Mouse (Mus musculus) cerebellum, adult 8-10 months (tissue): ENCODE results near the gene Rora.

Experiments
- DNase-seq: peaks from one replicate; pipeline ENCODE4 v3.0.0; 2022

Gene Rora

DNA sequence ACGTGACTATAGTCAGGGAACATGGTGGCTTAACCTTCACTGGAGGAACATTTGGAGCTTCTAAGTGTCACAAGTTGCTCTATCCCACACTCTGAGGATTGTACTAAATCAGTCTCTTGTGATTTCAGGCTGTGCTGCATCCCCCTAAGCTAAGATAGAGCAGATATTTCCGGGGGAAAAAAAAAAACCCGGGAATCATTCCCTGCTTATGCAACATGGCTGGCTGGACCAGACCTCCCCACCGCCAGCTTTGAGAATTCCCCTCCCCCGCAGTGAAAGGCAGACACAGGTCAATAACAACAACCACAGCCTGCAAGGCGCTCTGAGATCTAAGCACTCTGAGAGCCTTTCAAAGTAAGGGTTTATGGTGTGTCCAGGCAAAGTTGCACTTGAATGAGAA, 244.7 kb downstream of the Rora start:
- no peak for DNase-seq

DNA sequence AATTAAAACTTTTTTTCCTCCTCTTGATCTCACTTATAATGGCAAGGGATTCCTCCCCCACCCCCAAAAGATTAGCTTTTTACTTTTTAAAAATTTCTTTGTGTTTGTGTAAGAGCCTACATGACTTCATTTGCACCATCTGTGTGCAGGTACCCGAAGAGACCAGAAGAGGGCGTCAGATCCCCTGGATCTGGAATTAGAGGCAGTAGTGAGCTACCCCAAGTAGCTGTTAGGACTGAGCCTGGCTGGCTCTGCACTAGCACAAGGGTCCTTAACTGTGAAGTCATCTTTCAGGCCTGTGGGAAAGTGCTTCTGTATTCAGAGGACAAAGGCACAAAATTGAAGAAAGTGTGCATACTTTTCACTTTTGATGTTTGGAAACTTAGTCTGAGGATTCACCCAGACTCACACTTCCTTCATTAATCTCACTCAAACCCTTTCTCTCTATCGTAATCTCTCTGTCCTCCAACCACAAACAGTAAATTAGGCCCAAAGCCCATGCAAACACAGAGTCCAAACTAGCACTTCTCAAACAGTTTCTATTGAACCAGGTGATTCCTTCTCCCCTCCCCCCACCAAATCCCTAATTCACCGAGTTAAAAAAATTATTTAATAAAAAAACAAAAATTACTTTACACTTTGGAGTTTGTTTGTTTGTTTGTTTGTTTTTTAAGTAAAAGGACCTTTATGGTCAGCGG, 246.1 kb downstream of the Rora start:
- no peak for DNase-seq

DNA sequence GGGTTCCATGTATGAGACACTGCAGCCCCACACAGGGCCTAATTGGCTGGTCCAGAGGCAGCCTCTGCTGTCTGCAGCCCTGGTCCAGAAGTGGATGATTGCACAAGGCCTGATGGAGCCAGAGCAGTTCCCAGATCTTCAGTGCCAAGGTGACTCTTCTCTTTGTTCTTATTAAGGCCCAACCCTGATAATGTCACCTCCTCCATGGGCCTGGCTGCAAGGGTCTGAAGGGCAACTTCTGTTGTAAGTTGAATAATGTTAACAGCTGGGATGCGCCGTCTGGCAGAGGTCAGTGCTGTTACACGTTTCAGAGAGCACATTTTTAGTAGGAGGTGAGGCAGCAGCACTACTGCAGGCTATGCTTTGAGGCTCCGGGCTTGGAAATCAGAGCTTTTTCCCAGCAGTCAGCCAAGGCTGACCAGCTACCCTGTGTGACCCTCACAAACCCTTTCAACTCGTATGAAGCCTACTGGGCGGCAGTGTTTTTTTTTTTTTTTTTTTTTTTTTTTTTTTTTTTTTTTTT, 252.8 kb downstream of the Rora start:
- no peak for DNase-seq

DNA sequence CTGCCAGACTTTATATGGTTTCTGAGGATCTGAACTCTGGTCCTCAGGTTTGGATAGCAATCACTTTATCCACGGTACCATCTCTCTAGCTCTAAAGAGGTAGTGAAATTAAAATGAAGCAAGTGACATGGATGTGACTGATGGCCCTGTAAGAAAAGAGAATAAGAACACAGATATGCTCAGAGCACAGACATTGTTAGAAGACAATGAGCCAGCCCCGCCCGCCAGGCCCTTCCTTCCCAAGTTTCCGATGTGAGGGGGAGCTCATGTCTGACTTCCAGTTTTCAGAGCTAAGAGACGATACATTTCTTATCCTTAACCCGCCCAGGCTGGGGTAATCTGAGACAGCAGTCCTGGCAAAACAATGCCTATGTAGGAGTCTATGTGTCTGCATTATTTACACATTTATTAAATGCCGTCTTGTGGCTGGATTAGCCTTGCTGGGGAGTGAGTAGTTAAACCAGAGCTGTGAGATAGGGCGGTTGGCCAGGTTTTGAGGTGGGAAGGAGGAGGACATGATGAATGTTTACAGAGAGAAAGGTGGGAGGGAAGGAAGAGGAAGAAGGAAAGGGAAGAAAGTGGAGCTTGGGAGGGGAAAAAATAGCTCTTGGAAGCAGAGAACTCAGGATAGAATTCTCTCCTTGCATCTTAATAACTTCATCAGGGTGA, 259.0 kb downstream of the Rora start:
- DNase-seq: no peak

DNA sequence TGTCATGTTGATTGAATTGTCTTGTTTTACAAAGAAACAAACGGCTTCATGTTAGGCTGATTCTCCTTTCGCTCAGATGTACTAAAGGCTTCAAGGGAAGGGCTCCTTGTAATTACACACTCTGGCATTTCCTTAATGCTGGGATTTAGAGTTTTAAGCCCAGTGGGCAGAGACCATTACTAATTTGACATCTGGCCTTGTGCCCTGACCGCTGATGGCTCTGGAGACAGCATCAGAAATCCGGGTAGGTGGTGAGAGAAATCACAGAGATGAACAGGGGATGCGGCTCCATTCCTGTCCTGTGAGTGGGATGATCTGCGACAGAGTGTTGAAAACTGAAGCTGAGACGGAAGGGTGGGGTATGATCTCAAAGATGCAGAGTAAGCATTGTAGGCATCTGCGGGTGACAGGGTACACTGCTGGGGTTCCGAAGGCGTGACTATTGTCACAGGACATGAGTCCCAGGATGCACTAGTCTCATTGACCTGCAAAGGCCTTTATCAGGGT, 259.7 kb downstream of the Rora start:
- no peak for DNase-seq

DNA sequence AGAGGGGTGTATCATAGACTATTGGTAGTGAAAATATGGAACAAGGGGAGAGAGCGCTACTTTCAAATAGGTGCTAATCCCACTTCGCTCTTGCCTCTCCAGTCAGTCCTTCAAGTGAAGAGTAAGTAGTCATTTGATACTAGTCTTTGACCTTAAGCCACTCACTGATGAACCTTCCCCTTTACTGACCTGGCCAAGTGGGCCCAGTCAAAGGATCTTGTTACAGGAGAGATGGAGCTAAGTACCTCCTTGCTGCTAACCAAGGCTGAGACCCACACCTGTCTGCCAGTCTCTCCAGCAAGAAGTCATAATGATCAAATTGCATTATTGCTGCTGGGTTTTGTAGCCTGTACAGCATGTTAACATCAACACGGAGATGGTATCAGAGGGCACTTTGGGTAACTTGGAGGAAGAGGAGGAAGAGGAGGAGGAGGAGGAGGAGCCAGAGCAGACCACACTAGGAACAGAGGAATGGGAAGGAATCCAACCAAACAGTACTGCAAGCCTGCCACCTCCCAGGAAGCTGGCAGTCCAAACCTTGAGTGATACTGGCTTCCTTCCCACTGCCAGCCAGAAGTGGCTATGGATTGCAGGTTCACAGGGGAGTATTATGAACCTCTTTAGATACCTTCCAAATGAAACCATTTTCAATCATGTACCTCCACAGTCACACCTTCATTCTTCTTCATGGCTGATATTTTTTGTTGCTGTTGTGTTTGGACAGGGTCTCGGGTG, 261.1 kb downstream of the Rora start:
- no peak for DNase-seq

DNA sequence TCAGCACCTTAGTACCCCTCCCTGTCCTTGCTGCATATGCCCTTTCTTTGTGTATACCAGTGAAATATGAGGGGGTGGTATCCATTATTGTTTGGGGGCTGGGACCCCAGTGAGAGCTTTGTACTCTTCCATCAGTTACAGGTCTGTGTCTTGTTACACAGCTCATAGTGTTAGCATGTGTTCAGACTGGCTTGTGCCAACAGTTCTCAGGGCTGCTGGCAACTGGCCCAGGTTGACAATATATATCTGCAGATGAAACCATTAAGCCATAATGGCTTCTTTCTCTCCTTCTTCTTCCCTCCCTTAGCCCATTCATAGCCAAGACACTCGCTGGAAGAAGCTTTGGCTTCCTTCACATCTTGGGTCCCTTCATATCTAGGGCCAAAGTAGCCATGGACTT, 263.2 kb downstream of the Rora start:
- peak; percentile 57 for DNase-seq

DNA sequence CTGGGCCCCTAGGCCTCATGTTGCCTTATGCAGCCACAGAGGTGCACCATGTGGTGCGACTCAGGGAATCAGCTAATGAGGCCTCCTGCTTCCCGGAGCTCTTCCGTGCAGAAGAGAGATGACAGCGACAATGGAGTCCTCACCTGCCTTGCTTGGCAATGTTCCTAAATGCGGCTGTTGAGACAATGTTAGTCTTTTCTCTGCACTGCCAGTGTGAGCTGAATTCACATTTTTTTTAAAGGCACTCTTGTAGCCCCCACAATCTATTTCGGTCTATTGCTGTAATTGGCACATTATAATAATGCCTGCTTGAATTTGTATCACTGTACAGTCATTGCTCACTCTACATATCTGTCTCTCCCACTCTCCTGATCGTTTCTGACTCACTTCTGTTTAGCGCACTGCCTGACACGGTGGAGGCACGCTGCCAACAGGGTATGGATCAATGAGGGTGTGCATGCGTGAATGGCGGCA, 269.6 kb downstream of the Rora start:
- no peak for DNase-seq

DNA sequence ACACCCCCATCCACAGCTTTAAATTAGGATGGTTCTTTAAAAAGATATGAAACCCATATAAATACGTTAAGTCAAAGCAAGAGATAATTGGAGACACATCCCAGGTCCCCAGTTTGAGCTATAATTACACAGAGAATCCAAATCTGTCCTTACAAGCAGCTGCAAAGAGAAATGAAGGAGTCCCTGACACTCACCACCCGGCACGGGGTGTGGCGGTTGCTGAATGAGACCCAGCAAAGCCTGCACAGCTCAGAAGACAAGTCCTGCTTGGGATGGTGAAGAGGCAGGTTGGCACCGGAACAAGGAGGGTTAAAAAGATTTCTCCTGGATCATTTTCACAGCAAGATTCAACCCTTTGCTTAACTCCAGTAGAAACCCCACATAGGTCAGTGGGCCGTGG, 272.8 kb downstream of the Rora start:
- no peak for DNase-seq

DNA sequence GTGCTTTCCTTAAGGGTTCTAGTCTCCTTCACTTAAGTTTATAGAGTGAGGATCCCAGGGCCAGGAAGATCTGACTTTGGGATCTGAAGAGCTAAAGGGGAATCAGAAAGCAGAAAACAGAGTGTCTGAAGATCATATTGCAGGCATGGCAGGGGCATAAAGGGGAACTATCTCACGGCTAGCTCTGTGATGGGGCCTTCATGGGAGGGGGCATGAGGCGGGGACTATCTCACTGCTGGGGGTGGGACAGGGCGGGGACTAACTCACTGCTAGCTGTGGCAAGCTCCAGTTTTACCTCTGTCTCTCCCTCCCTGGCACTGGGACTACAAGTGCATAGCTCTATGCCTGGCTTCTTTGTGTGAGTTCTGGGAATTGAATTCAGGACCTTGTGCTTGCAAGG, 279.6 kb downstream of the Rora start:
- no peak for DNase-seq

DNA sequence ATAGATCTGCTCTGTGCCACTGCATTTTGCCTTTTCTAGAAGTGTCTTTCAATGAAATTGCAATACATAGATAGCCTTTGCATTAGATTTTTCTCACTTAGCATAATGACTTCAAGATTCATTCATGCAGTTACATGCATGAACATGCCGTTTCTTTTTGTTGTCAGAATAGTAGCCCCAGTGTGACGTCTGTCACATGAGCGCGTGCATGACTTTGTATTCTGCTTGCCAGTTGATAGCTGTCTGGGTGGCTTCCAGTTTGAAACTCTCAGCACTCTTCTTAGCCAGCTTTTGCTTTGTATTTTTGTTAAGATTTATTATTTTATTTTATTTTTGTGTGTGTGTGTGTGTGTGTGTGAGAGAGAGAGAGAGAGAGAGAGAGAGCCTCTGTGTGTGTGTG, 280.7 kb downstream of the Rora start:
- DNase-seq: no peak

DNA sequence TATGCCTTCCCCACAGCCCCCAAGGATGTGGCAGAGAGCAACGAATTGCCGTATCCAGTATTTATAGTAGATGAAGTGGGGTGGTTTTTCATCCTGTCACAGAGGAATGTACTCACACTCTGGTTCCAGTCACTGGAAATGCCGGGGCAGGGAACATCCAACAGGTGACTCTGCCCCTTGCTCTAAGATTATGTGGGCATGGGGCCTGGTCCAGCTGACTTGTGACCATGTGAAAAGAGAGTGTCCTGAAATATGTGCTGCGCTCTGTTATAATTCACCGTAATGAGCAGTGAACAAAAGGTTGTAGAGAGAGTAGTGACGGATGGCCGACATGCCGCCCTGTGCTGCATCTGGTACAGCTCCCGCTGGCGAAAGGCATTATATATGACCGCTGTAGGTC, 282.0 kb downstream of the Rora start:
- DNase-seq: no peak

DNA sequence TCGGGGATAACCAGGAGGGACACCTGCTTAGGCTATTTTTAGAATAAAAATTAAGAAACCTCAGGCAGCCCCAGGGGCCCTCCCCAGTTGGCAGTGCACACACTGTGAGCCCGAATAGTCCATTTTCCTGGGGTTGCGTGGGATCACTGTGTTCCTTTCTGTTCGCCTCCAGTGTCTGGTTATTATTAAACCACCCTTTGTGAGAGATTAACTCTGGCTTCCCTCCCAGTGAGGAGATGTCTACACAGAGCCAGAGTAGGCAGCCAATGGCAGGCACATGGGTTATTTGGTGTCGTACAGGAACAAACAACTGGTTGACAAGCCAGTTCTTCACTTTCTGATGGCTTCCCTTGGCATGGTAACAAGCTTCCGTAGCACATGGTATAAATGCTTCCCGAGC, 287.5 kb downstream of the Rora start:
- no peak for DNase-seq

DNA sequence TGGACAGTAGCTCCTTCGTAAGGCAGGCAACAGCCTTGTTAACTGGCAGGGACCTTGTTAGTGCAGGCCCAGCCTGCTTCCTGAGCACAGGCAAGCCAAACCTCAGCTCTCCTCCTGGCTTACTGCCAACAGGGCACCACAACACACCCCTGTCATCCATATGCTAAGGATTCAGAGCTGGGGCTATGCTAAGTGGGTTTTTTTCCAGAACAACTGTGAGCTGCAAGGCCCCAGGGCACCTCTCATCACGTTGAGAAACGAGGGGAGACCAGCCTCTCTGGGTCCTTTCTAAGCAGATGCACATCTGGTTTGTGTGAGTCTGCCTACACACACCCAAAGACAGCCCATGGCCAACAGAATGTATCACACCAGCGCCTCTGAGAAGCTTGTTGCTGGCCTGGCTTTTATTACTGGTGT, 289.0 kb downstream of the Rora start:
- DNase-seq: no peak

DNA sequence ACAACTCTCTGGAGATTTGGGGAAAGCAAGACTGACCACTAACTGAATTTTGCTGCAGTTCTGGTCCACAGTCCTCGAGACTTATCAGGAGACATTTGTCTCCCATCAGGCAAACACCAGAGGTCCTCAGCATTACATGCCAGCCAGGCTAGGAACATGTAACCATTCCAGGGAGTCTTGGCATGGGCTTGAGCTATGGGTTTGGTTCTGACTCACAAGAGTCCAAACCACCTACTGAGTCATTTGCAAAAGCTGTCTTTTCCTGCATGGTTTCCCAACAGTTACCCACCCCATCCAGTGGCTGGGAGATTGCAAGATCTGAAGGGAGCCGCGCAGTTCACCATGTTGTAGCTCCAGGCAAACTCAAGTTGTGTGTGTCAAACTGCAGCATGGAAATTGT, 290.4 kb downstream of the Rora start:
- no peak for DNase-seq

DNA sequence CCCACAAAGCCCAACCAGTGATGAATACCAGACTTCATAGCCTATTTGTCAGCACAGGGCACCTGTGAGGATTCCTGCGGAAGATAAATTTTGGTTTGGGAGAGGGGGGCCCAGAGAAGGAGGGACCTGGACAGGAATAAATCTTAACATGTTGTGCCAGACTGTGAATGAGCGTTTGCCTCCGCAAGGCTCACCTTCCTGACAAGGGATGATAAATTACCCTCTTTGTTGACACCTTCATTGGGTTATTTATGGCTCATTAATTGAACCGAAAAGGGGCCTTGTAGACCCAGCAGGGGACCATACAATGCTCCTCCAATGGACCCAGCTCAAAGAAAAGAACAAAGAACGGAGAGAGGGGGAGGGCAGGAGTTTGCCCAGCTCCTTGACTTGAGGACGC, 294.1 kb downstream of the Rora start:
- no peak for DNase-seq

DNA sequence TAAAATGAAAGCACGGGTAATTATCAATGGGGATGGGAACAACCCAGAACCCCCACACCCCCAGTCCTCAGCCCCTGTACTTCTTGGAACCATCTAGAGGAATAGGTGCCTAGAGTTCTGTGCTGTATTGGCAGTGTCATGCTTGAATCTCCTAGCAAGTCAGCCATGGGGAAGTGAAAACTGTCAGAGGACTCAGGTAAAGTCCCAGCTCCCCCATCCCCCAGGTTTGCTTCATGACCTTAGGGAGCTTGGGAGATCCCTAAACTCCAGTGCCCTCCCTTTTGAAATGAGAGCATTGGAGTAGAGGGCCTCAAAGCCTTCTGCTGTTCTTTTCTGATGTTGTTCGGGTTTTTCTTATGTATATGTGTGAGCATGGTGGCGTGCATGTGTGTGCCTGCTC, 294.6 kb downstream of the Rora start:
- DNase-seq: no peak

DNA sequence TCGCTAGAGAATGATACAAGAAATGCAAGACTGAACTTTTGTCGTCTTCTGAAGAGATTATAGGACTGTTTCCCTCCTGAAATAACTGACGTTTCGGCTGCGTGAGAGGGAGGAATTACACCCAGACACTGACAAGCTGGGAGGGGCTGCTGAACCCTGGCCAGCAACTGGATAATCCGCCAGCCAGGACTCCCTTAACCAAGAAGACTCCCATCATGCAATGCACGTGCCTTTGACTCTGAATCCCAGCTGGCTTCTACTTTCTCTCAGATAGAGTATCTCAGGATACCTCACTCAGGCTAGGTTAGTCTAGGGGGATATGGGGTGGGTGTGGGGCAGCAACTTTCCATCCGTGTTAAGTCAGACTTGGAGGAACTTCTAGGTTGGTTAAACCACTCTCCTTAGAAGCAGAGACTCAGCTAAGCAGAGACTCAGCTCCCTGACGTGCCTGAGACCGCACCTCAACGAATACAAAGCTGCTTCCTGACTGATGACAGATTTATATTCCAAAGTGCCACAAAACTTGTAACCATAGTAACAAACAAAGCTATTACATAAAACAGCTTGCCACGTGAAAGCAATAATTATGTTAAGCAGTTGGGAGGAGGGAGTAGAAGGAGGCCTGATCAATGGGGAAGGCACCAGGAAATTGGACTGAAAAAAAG, 302.8 kb downstream of the Rora start:
- DNase-seq: no peak

DNA sequence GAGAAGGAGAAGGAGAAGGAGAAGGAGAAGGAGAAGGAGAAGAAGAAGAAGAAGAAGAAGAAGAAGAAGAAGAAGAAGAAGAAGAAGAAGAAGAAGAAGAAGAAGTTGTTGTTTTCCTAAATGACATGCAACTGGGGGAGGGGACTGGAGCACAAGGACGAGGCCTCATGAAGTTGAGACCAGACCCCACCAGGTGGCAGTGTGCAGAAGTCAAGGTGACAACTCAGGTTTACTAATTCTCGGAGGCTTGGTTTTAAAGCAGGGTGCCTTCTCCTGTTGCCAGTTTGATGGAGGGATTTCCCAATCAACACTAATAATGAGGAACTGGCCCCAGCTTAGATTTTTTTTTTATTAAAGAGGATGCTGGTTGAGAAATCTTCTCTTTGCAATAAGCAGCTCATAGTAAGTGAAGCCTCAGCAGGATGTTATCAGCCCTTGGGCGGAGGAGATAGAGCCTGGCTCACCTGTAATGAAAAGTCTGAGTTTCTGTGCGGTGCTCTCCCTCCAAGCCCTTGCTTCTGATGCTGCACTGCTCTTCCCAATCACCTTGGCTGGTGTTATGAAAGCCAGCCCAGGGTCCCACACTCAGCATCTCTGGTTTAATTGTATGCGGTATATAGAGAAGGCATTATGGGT, 303.5 kb downstream of the Rora start:
- peak; percentile 61 for DNase-seq

DNA sequence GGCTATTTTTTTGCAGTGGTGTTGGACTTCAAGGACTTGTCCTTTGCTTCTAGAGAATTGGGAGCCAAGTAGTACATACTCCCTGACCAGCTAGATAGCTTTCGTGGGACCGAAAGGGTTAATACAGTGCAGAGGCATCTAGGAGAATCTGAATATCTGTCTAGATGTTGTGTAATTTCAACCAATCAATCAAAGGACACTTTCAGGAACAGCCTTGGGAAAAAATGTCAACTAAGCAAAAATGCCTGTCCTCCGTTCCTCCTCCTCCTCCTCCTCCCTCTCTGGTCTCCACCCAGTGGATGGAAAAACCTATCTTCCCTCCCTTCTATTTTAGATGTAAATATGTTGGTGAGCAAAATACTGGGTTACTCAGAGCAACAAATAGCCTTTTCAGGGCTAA, 304.2 kb downstream of the Rora start:
- DNase-seq: no peak

DNA sequence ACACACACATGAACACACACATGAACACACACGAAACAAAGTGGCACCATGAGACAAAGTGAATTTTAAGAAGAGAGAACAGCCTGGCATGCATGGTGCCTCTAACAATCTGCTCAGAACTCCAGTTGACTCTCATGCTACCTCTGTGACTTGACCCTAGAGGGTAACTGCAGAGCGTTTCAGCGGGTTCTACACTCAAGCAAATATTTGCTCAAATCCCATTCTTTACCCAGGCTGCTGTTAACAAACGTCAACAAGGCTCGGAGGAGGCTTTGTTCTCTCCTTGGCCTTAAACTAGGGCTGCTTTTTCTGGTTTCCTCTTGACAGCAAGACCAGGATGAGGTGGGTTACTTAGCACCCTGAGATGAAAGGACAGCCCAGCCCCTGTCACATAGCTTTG, 305.3 kb downstream of the Rora start:
- no peak for DNase-seq

DNA sequence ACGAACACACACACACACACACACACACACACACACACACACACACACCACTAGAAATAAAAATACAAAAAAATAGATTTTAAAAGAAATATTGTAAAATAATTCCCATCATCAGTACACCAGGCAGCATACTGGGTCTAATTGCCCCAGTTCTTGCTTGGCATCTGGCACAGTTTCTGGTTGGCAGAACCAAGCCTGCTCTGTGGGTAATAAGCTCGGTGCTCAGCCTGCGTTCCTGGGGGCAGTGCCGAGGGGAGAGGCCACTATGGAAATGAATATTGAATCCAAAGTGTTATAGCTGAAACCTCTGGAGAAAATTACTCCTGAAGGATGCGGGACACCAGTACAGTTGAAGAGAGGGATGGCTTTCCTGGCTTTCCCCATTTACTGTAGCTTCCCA, 310.3 kb downstream of the Rora start:
- DNase-seq: peak; percentile 38

DNA sequence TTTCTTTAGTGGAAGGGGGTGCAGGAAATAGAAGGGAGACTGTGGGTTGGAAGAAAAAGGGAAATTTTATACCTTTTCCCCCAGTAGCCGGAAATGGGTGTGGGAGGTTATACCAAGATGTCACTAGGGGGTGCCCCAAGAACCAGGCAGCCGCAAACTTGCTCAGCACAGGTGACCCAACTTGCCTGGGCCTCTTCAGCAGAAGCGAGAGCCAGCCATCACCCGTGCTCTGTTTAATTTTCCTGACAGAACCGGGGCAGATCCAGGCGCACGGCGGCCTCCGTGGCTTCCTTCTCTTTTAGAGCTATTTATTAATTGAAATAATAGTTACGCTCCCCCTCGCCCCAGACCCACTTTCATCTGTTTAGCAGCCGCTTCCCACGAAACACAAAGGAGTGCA, 313.0 kb downstream of the Rora start:
- DNase-seq: peak; percentile 62
